Mouse (Mus musculus) megakaryocyte, adult 5-6 weeks (primary cell): ENCODE measurements around the gene Selenof. TPM values are rescaled to one million over a fixed set of nuclear protein-coding genes. Genes with fewer than 3 reads are reported as not detected.
A peak's percentile ranks its signal among the peaks of the same experiment; 100 is the strongest.

Experiments used
- ATAC-seq: 2 replicates; pipeline ENCODE4 v1.8.0; 2016; ENCODE audit warnings: mild to moderate bottlenecking, inconsistent platforms; ENCODE audit not compliant: poor library complexity, severe bottlenecking
- total RNA-seq, 2 experiments: library from RNA; stranded (forward) in 1 of 2; stranded (reverse) in 1 of 2; fragments of 153-499, 151-499 nt in 1 of 2; fragments of 221-1000, 200-1000 nt in 1 of 2; gene quantifications; 2 replicates each; pipeline versions ENCODE4 v1.2.3 to v1.2.4; 2015 to 2017

Selenof gene
- total RNA-seq (2015) (348 and 402 TPM in 2 replicates), total RNA-seq (2017) (537 and 557 TPM in 2 replicates)

DNA sequence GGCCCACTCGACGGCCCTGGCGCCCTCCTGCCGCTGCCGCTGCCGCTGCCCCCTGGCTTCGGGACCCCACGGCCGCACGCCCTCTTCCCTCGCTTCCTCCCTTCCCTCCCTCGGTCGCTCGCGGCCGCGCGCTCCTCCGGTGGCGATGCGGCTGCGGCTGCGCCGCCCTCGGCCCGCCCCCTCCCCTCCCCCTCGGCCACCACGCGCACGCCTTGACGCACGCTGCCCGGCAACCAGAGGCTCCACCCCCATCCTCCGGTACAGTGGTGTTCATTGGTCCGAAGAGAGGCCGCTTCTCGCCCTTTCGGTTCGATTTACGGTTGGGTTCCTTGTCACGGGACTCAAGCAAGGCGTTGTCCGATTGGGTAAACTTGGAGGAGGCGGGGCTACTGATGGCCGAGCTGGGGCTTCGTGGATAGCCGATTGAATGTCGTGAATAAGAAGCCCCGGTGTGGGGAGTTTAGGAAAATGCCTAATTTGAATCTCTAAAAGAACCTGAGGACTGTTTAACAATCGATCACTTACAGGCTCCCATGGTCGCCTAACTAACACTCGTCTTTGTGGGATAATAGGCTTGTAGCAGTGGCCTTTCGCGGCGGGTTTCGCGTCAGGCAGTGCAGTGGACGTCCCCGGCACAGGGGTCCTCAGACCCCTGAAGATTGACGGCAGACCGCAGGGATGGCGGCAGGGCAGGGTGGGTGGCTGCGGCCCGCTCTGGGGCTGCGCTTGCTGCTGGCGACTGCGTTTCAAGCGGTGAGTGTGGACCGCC is at the start of gene Selenof, which contains the start of gene Hs2st1:
Gene Selenof (plus strand): TSS at position 258 of the 769 bp plus-strand sequence.
Gene Hs2st1 (minus strand): TSS at position 135 of the 769 bp plus-strand sequence.
- ATAC-seq, result peak; percentile 87

DNA sequence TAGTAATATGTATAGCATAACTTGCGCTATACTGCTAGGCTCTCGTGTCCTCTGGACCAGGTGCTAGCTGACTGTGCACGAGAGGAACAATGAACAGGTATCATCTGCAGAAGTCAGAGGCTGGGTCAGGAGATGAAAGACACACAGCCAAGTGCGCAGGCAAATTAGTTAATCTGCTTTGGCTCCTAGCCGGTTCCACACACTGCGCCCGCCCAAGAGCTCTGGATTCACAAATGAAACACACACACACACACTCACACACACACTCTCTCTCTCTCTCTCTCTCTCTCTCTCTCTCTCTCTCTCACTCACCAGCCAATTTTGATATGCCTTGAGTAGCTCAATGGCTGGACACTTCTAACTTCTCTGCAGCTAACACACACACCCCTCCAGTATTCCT is 42.2 kb upstream of the Selenof start:
- no peak for ATAC-seq

DNA sequence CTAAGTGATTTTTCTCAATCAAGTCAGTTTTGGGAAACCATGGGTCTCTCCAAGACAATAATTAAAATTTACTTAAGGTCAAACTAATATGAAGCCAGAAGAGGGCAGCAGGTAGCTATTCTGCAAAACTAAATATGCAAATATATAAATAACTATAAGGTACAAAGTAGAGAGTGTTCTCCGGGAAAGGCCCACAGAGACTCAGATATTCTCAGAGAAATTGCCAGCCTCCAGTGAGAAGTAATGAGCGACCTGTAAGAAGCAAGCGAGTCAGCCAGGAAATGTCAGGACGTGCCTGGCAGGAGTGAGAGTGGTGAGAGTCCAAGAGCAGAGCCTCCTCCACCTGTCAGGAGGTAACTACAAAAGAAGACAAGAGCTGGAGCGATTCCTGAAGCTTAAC is 39.1 kb upstream of the Selenof start:
- no peak for ATAC-seq

DNA sequence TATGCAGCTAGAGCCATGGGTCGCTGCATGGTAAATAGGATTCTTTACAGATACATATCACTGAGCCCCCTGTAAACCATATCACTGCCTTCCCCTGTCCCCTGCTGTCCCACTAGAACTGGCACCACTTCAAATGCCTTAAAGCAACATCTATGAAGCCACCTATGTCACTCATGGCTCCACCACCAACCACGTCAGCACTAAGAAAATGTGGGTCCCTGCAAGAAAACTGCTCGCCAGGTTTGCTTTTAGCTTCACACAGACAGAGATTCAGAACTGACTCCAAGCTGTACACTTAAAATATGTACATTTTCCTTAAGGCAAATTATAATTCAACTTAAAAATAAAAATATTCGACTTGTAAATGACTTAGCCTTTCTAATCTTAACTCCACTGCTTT is 35.0 kb upstream of the Selenof start:
- no peak for ATAC-seq

DNA sequence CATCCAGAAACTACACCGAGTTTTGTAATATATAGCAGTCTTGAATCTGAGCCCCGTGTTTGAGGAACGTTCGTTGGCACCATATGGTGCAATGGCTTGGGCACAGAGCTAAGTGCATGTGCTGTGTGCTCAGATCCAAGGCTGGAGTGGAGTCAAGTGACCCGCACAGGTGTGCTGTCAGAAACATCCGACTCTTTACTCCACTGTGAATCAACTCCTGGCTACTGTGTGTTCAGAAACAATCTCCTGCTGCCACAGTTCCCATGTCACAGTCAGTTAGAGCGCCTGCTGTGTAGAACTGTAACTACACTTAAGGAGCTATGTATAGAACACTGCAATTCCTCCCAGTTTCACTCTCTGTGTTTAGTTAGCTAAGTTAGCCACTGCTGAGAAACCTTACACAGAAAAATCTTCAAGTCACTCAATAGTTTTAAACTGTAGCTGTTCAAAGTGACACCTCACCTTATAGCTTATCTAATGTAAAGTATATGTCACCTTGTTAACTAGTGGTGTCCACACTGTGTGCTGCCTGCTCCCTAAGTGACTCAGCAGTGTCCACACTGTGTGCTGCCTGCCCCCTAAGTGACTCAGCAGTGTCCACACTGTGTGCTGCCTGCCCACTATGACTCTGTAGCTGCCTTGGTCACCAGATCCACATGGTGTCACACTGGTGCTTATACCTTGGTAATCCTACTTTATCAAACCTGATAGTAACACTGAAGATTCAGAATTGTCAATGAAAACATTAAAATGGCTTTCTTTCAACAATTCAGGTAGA is 32.8 kb upstream of the Selenof start:
- ATAC-seq, result peak; percentile 59

DNA sequence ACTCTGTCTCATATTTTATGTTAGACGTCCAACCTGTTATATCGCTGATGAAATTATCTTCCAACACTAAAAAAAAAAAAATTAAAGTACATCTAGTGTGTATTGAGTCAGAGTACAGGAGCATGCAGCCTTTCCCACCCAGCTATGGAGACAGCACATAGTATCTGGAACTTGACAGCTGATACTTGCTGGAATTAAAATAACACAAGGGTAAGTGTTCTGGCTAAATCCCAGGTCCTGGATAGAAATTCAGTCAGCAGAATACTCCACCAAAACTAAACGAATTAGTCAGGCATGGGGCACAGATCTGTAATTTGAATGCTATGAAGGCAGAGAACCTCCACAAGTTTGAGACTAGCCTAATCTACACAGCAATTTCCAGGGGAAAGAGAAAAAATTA is 31.1 kb upstream of the Selenof start:
- ATAC-seq, result no peak

DNA sequence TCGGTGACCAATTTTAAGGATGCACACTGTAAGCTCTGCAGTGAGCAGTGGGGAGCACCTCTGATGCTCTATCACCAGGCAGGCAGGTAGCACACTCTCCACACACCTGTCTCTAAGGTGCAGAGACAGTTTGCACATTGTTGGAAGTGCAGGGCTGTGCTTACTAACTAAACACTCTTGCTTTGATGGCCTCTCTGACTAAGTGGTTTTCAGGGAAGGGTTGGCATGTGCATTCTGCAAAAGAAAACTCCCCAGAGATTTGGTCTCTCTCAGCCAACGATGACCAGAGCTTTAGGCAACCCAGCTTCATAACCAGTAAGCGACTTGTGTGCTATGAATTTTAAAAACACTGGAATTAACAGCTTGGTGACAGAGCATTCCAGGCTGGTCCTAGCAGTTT is 29.3 kb upstream of the Selenof start:
- no peak for ATAC-seq

DNA sequence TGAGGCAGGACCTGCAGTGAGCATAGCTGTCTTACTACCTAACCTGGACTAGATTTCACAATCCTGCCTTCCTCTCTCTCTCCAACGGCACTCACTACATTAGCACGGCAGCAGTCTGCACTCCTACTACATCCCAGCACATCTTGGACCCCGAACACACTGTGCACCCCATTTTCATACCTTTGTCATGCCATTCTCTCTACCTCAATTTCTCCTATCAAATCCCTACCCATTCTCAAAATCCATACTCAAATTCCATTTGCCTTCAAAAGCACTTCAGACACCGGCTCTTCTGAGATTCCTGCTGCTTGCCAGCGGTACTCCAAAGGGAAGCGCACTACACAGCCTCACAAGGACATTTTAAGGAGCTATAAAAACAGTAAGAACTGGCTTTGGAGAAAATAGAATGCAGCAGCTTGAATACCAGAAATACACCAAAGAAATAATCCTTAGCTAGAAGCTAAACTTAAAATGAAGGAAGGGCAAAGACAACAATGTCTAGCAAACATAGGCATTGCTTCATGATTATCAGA is 28.1 kb upstream of the Selenof start:
- ATAC-seq, result no peak

DNA sequence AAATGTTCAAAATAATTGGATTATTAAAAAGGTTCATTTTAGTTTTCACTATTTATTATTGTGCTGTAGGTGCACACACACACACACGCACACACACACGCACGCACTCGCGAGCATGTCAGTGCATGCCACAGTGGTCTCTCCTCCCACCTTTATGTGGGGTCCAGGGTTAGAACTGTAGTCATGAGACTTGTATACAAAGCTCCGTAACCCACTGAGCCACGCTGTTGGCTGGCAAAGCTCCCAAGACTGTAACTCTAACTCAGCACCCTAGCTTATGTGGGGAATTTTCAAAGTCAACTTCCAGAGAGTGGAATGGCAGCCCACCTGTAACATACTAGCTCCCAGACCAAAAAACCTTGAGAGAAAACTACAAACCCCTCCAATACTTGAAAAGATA is 25.0 kb upstream of the Selenof start:
- ATAC-seq, result no peak

DNA sequence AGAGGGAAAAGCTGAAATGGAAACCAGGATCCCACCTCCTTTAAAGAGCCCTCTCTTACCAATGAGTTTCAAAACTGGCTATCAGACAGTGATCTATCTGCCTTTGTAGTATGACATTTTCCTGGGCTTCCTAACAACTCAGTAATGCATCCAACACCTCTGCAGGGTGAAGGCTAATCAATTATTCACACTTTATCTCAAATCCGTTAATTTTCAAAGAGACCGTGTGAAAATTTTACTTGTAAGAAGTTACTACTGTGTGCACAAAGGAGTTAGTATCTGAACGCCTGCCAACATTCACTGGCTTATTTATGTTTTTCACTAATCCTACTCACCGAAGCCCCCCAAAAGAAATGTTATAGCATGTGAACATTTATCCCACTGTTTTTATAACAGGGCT is 24.3 kb upstream of the Selenof start:
- no peak for ATAC-seq

DNA sequence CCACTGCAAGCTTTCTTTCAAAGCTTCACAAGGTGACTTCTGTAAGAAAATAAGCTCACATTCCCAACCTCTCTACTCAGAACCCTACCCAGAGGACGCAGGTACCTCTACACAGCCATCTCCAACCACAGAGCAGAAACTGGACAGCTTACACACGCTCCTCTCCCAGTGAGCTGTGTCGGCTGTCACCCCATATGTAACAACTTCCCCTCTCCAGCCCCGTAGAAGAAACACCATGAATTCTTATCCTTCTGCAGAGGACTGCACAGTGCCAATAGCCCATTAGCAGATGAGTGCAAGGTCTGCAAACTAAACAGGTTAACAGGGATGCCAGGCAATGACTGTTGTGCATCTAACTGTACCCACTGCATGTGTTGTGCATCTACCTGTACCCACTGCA is 23.6 kb upstream of the Selenof start:
- peak; percentile 56; the same call in 1 of the 2 replicates for ATAC-seq

DNA sequence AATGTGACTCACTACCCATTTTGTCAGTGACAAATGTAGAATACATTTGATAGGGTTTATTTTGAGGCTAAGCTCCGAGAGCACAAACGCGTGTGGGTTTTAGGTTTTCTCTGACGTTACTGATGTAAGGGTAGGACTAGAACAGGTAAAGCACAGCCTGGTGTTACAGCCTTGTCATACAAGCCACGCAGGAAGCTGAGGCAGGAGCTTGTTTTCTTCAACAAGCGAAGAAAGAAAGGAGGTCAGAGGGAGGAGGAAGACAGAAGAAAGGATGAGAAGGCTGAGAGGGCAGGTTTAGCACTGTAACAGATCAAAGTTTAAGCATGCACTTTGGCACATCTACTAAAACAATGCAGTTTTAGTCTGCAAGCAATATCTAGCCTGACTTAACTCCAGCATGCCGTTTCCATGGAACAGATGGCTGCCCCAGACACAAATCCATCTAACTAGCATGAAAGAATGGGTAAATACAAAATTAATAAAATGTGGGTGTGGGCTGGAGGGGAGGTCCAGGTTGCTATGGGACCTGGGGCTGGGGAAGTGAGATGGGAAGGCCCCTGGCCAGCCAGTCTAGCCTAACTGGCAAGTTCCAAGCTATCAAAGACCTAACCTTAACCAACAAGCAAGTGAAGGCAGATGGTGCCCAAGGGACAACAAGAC is 21.8 kb upstream of the Selenof start:
- ATAC-seq, result no peak

DNA sequence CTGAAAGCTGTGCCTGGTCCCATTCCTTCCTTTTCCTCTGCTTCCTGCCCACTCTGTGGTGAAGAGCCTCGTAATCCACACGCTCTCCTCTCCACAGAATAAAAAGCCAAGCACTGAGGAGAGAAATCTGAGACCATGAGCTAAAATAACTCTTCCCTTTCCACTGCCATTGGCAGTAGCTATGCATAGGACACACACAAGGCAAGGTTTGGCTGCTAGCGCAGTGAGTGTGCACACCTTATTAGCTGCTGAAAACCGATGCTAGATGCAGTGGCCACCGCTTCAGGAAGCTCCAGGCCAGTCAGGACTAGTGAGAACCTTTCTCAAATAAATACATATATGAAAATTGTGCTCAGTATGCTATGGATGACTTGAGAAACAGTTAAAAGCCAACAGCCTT is 20.1 kb upstream of the Selenof start:
- ATAC-seq, result no peak

DNA sequence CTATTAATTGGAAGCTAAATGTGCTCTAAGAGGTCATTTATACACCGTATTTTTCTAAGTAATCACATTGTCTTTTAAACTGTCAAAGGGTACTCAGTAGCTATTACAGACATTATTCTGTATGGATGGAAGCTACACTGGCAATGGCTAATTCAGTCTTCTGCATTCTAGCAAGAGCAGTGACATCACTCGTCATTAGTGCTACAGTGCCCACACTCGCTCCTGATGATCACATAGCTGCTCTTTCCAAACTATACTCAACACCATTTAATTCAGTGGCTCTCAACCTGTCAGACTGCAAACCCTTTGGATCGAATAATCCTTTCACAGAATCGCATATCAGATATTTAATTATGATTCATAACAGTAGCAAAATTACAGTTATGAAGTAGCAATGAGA is 19.4 kb upstream of the Selenof start:
- no peak for ATAC-seq

DNA sequence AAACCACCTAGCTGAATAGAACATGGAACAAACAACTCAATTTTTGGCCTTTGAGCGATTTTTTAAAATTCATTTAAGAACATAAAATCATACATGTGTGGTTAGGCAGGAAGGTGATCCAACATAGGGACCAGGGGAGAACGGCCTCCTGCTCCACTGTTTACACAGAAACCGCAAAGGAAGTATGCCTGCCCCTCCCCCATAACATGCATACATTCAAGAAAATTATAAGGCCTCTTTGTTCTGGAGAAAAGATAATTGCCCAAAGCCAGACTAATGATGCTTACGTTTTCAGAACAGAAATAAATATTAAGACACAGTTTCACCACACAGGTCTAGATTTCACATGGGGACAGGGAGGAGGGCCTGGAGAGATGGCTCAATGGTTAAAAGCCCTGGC is 18.7 kb upstream of the Selenof start:
- no peak for ATAC-seq

DNA sequence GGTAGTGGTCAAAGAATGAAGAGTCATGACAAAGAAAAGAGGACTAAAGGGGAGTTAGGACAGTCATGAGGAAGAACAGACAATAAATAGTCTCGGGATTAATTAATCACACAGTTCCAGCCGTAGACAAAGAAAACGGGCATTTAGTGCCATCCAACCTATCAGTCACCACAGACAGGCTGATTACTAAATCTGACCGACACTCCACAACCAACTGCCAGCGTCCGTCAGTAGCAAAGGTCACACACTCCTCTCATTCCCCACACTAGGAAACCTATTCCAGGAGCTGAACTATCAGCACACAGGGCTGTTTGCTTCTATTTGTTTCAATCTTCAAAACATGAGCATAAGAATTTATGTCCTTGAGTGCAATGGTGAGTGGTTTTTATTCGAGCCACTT is 16.2 kb upstream of the Selenof start:
- ATAC-seq, result no peak

DNA sequence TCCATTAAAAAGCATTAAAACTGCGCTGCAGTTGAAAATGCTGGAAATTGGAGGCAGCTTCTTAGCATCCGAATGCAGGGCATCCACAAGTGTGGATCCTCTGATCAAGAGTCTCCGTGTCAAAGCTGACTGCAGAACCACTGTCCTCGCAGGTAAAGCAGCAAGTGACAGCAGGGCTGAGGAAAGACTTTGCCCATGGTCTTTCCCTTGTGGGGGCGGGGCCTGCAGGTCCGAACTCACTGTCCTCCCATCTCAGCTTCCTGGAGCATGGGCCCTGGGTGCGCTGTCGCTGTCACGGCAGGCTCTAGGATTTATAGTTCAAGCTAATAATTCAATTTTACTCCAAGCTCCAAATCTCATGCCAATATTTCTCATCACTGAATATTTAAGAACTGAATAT is 15.6 kb upstream of the Selenof start:
- ATAC-seq, result no peak

DNA sequence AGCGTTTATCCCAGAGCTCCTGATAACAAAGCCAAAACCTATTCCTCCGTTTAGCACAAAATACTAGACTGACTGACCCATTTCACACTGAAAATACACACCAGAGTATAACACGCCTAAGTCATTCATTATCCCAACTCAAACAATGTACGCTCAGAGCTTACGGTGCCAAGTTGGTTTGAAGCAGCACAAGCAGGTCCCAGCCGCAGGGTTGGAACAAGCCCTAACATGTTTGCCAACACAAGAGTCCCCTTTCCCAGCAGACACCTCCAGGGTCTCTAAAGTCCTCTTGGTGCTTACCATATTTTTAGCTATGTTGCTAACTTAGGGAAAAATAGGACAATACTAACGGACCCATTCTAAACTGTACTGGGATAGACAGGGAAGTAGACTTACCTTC is 15.0 kb upstream of the Selenof start:
- no peak for ATAC-seq

DNA sequence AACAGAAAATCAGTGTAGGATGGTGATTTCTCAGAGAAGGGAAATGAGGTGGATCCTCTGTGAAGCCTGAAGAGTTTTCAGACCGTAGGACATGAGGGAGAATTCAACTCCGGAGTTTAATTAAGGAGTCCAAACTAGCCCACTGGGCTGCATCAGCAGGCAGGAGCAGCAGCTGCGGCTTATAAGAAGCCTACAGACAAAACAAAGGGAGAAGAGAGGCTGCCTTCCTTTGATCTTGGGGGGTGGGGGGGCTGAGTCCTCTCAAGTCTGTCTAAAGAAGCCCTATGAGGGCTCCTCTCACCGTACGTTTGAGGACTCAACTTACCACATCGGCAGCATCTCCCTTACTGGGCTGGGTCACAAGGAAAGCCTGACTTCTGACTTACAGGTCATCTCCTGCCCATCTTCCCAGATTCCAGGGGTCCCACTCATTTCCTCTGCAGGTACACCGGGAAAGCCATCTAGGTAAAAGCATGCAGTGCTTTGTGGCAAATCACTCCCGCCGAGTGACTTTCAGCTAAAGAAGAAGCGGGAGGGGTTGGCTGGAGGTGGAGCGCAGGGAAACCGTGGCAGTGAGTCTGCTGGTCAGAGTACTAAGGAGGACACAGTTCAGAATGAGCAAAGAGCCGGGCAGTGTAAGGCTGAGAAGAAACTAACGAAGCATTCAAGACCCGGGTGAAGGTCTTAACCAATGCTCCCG is 13.3 kb upstream of the Selenof start:
- no peak for ATAC-seq

DNA sequence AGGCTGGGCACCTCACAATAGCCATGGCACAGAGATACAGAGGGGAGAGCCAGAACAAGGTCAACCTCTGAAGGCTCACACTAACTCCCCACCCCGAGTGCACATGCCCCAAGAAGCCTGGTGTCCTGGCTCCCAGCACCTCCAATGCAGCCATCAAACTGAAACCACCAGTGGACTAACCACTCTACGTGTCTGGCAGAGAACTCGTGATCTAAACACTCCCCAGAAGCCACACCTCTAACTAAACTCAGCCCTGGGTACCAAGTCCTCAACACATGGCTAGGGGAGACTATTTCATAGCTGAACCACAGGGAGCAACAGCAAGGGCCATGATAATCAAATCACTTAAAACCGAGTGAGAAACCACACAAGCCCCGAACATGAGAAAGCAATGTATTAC is 11.8 kb upstream of the Selenof start:
- ATAC-seq, result no peak
